Mouse (Mus musculus) embryonic facial prominence, embryonic 11.5 days (tissue): Measurements from ENCODE around the gene Odf2. TPM values are rescaled to one million over a fixed set of nuclear protein-coding genes. Genes with fewer than 3 reads are reported as not detected.

ENCODE experiments used
- ATAC-seq: fragments of 200-750 bp; cut with Nextera tagmentation; replicated peaks from 2 replicates; pipeline ENCODE4 v1.8.0; 2017; ENCODE audit warnings: low read depth; ENCODE audit not compliant: insufficient number of reproducible peaks, low FRiP score, low TSS enrichment
- DNase-seq: peaks from one replicate; pipeline ENCODE4 v3.0.0-alpha.2; 2015; ENCODE audit warnings: low spot score
- H3K27ac ChIP-seq: fragments of 300-500 bp; sonication (generic); replicated peaks from 2 replicates; pipeline ENCODE4 v1.5.1; 2014; ENCODE audit warnings: mild to moderate bottlenecking, low read depth, low read length, control low read depth
- H3K27me3 ChIP-seq: fragments of 300-500 bp; sonication (generic); 2 replicates; pipeline ENCODE4 v1.6.1; 2014; ENCODE audit warnings: mild to moderate bottlenecking, low read length, moderate library complexity, mixed read lengths; ENCODE audit not compliant: control insufficient read depth, insufficient read depth
- H3K36me3 ChIP-seq: fragments of 300-500 bp; sonication (generic); replicated peaks from 2 replicates; pipeline ENCODE4 v1.6.1; 2014; ENCODE audit warnings: low read depth, mild to moderate bottlenecking, low read length, moderate library complexity, mixed read lengths; ENCODE audit not compliant: control insufficient read depth, insufficient read depth
- H3K4me1 ChIP-seq: fragments of 300-500 bp; sonication (generic); 2 replicates; pipeline ENCODE4 v1.6.1; 2014; ENCODE audit warnings: low read length, mixed read lengths; ENCODE audit not compliant: control insufficient read depth, insufficient read depth
- H3K4me2 ChIP-seq: fragments of 300-500 bp; sonication (generic); 2 replicates; pipeline ENCODE4 v1.6.1; 2014; ENCODE audit warnings: low read depth, mild to moderate bottlenecking, control low read depth, low read length, moderate library complexity
- H3K4me3 ChIP-seq: fragments of 300-500 bp; sonication (generic); 2 replicates; pipeline ENCODE4 v1.5.1; 2014; ENCODE audit warnings: low read depth, low read length, control low read depth
- H3K9ac ChIP-seq: fragments of 300-500 bp; sonication (generic); replicated peaks from 2 replicates; pipeline ENCODE4 v1.6.1; 2014; ENCODE audit warnings: mild to moderate bottlenecking, control low read depth, low read length
- H3K9me3 ChIP-seq: fragments of 300-500 bp; sonication (generic); replicated peaks from 2 replicates; pipeline ENCODE4 v1.6.1; 2016; ENCODE audit warnings: mild to moderate bottlenecking, low read length, inconsistent platforms, mixed read lengths; ENCODE audit not compliant: control insufficient read depth
- WGBS: fragments of 180-500 bp; shearing (Covaris S2); extraction: QIAGEN DNeasy Blood & Tissue Kit; methylation state at CpG from one replicate; pipeline ENCODE4 v1.1.7; 2014; 5-methylcytosine and 5-hydroxymethylcytosine counted together
- polyA plus RNA-seq: library from polyadenylated mRNA; unstranded; fragments of >200 nt; fragmentation: Nextera tagmentation; extraction: Ambion mirVana; gene quantifications from 2 replicates; pipeline ENCODE4 v1.2.1, GENCODE M21; 2014

Gene Odf2
- polyA plus RNA-seq, 1 experiment from 2014 or later: 69.8 TPM

- no peak for DNase-seq
- Histone ChIP-seq H3K4me3 (no peak overlapping the region), H3K9ac (no peak overlapping the region), H3K36me3 (peaks cover 27% of the 10 kb centered on the region), H3K9me3 (no peaks in the 10 kb centered on the region), H3K27ac (no peak overlapping the region), H3K27me3 (no peaks in the 10 kb centered on the region), H3K4me1 (no peaks in the 10 kb centered on the region), H3K4me2 (no peak overlapping the region)
- 89% methylated on average over 5 of the region's 5 CpGs for WGBS
- ATAC-seq: no peak
These were observed 37.5 kb downstream of the Odf2 start for GRCm38 (mm10) chr2:29926542-29926941.

GRCm38 (mm10) chr2:29930506-29930905 lies 41.5 kb downstream of the Odf2 start:
- no peaks in the 10 kb centered on the region for H3K9me3 ChIP-seq
- ATAC-seq (no peak), DNase-seq (no peak)
- H3K27ac ChIP-seq: no peak overlapping the region
- H3K9ac ChIP-seq: no peak overlapping the region
- WGBS: 86% methylated on average over 10 of the region's 10 CpGs
- H3K4me2 ChIP-seq: no peak overlapping the region
- no peaks in the 10 kb centered on the region for H3K27me3 ChIP-seq
- H3K4me1 ChIP-seq: no peaks in the 10 kb centered on the region
- peaks cover 15% of the 10 kb centered on the region for H3K36me3 ChIP-seq
- H3K4me3 ChIP-seq: no peak overlapping the region

- ATAC-seq (no peak), DNase-seq (no peak)
- Histone ChIP-seq H3K27ac (no peak overlapping the region), H3K4me3 (no peak overlapping the region), H3K9ac (no peak overlapping the region), H3K36me3 (peaks cover 11% of the 10 kb centered on the region), H3K27me3 (no peaks in the 10 kb centered on the region), H3K4me1 (no peaks in the 10 kb centered on the region), H3K4me2 (no peak overlapping the region), H3K9me3 (no peaks in the 10 kb centered on the region)
- 90% methylated on average over 6 of the region's 6 CpGs for WGBS
These were observed 42.2 kb downstream of the Odf2 start for GRCm38 (mm10) chr2:29931194-29931593.

GRCm38 (mm10) chr2:29934906-29935599 lies 46.0 kb downstream of the Odf2 start, which contains the start of gene Gle1:
Gle1 (plus strand) TSS chr2:29935426.
- DNase-seq (peak; percentile 95), ATAC-seq (peak; percentile 94)
- H3K27me3 ChIP-seq: no peaks in the 10 kb centered on the region
- peak within 1 kb of the TSS; percentile 66 for H3K9ac ChIP-seq
- no peak within 1 kb of the TSS; the same call in 1 of the 2 replicates for H3K27ac ChIP-seq
- no peaks in the 10 kb centered on the region; the same call in 1 of the 2 replicates for H3K36me3 ChIP-seq
- WGBS: 4% methylated on average over 44 of the region's 44 CpGs
- no peaks in the 10 kb centered on the region for H3K9me3 ChIP-seq
- peak within 1 kb of the TSS; percentile 93 for H3K4me3 ChIP-seq
- H3K4me2 ChIP-seq: peak within 1 kb of the TSS; percentile 57
- H3K4me1 ChIP-seq: no peaks in the 10 kb centered on the region

GRCm38 (mm10) chr2:29940073-29940472 lies 51.1 kb downstream of the Odf2 start:
- Histone ChIP-seq H3K4me2 (no peak overlapping the region), H3K27me3 (no peaks in the 10 kb centered on the region), H3K4me3 (no peak overlapping the region), H3K4me1 (no peaks in the 10 kb centered on the region), H3K27ac (no peak overlapping the region), H3K36me3 (peaks cover 2% of the 10 kb centered on the region; the same call in 1 of the 2 replicates), H3K9ac (no peak overlapping the region), H3K9me3 (no peaks in the 10 kb centered on the region)
- ATAC-seq: no peak
- 92% methylated on average over 9 of the region's 9 CpGs for WGBS
- no peak for DNase-seq

- Histone ChIP-seq H3K27ac (no peak overlapping the region), H3K4me1 (no peaks in the 10 kb centered on the region), H3K4me2 (no peak overlapping the region), H3K27me3 (no peaks in the 10 kb centered on the region), H3K4me3 (no peak overlapping the region), H3K36me3 (peaks cover 2% of the 10 kb centered on the region; the same call in 1 of the 2 replicates), H3K9ac (no peak overlapping the region), H3K9me3 (no peaks in the 10 kb centered on the region)
- 97% methylated on average over 7 of the region's 7 CpGs for WGBS
- no peak for DNase-seq
- no peak for ATAC-seq
These were observed 51.8 kb downstream of the Odf2 start for GRCm38 (mm10) chr2:29940826-29941225.

GRCm38 (mm10) chr2:29944723-29945122 lies 55.7 kb downstream of the Odf2 start:
- peaks cover 2% of the 10 kb centered on the region for H3K36me3 ChIP-seq
- no peaks in the 10 kb centered on the region for H3K4me1 ChIP-seq
- no peak overlapping the region for H3K4me2 ChIP-seq
- no peak overlapping the region for H3K9ac ChIP-seq
- no peaks in the 10 kb centered on the region for H3K9me3 ChIP-seq
- ATAC-seq (no peak), DNase-seq (peak; percentile 37)
- no peaks in the 10 kb centered on the region for H3K27me3 ChIP-seq
- H3K27ac ChIP-seq: no peak overlapping the region
- H3K4me3 ChIP-seq: no peak overlapping the region
- 14% methylated on average over 1 of the region's 1 CpGs for WGBS

- Histone ChIP-seq H3K27me3 (no peaks in the 10 kb centered on the region), H3K9ac (no peak overlapping the region), H3K9me3 (no peaks in the 10 kb centered on the region), H3K4me3 (no peak overlapping the region), H3K4me2 (no peak overlapping the region), H3K4me1 (no peaks in the 10 kb centered on the region), H3K36me3 (peaks cover 4% of the 10 kb centered on the region), H3K27ac (no peak overlapping the region)
- 94% methylated on average over 5 of the region's 5 CpGs for WGBS
- ATAC-seq (no peak), DNase-seq (no peak)
These were observed 59.9 kb downstream of the Odf2 start for GRCm38 (mm10) chr2:29948896-29949295.
